Mouse (Mus musculus) C3H10T1/2 (cell line): ENCODE results near the gene Skint11. TPM values are rescaled to one million over a fixed set of nuclear protein-coding genes. Genes with fewer than 3 reads are reported as not detected.

Experiments
- polyA plus RNA-seq, 2 experiments: library from polyadenylated mRNA; unstranded; fragments of >200 nt; fragmentation: generic; extraction: Trizol; gene quantifications; one replicate each; pipeline ENCODE4 v1.2.1; 2012; ENCODE audit warnings: missing spikeins in 2 of 2

The Skint11 gene
- not detected for polyA plus RNA-seq

GRCm38 (mm10) chr4:114163084-114163483, at the start of gene Skint11:
Gene Skint11, plus strand, starts transcription at chr4:114163384.

Other genes with a start within 250 kb of the Skint11 start
- not detected for gene Skint5, start 163.9 kb upstream of the Skint11 start, polyA plus RNA-seq
- under 1 TPM; 0.01 to 0.24 TPM for gene Trabd2b, start 243.3 kb downstream of the Skint11 start, polyA plus RNA-seq